Mouse (Mus musculus): ENCODE data around the gene Gm10840. TPM values are rescaled to one million over a fixed set of nuclear protein-coding genes. Genes with fewer than 3 reads are reported as not detected.

The Gm10840 gene
- polyA plus RNA-seq, 1 experiment from 2014 or later: not detected

- Histone ChIP-seq H3K27me3 (ENCODE audit: control insufficient read depth, insufficient read depth, low read length) (no peaks in the 10 kb centered on the region), H3K9me3 (replicated peaks; ENCODE audit: control insufficient read depth, low read length) (no peaks in the 10 kb centered on the region), H3K4me3 (ENCODE audit: low read depth, low read length) (no peak overlapping the region), H3K36me3 (replicated peaks; ENCODE audit: control insufficient read depth, insufficient read depth, low read depth, low read length) (peaks cover 3% of the 10 kb centered on the region; the same call in 1 of the 2 replicates), H3K9ac (replicated peaks; ENCODE audit: low read length) (no peak overlapping the region), H3K4me2 (ENCODE audit: low read depth, low read length) (no peak overlapping the region), H3K27ac (replicated peaks; ENCODE audit: low read depth, low read length) (no peak overlapping the region), H3K4me1 (ENCODE audit: control insufficient read depth, insufficient read depth, low read length) (peaks cover 10% of the 10 kb centered on the region)
- WGBS: 93% methylated on average over 16 of the region's 16 CpGs
- DNase-seq (ENCODE audit: low spot score) (no peak), ATAC-seq (replicated peaks; ENCODE audit: insufficient number of reproducible peaks, low FRiP score, low TSS enrichment, low read depth) (no peak)
These were observed 4.0 kb downstream of the Gm10840 start for GRCm38 (mm10) chr11:106164601-106165180.

GRCm38 (mm10) chr11:106167435-106167834 is 6.8 kb downstream of the Gm10840 start:
- ATAC-seq (replicated peaks; ENCODE audit: insufficient number of reproducible peaks, low FRiP score, low TSS enrichment, low read depth): no peak
- Histone ChIP-seq H3K4me2 (ENCODE audit: low read depth, low read length) (no peak overlapping the region), H3K27ac (replicated peaks; ENCODE audit: low read depth, low read length) (no peak overlapping the region), H3K36me3 (replicated peaks; ENCODE audit: control insufficient read depth, insufficient read depth, low read depth, low read length) (no peaks in the 10 kb centered on the region), H3K4me3 (ENCODE audit: low read depth, low read length) (no peak overlapping the region), H3K9me3 (replicated peaks; ENCODE audit: control insufficient read depth, low read length) (no peaks in the 10 kb centered on the region), H3K27me3 (ENCODE audit: control insufficient read depth, insufficient read depth, low read length) (no peaks in the 10 kb centered on the region), H3K4me1 (ENCODE audit: control insufficient read depth, insufficient read depth, low read length) (no peaks in the 10 kb centered on the region), H3K9ac (replicated peaks; ENCODE audit: low read length) (no peak overlapping the region)
- WGBS: 88% methylated on average over 5 of the region's 5 CpGs
- DNase-seq (ENCODE audit: low spot score): no peak

- no peaks in the 10 kb centered on the region for H3K4me1 ChIP-seq (ENCODE audit: control insufficient read depth, insufficient read depth, low read length)
- peak; percentile 54 for DNase-seq (ENCODE audit: low spot score)
- H3K27me3 ChIP-seq (ENCODE audit: control insufficient read depth, insufficient read depth, low read length): no peaks in the 10 kb centered on the region
- ATAC-seq (replicated peaks; ENCODE audit: insufficient number of reproducible peaks, low FRiP score, low TSS enrichment, low read depth): no peak
- H3K27ac ChIP-seq (replicated peaks; ENCODE audit: low read depth, low read length): no peak overlapping the region
- H3K9ac ChIP-seq (replicated peaks; ENCODE audit: low read length): no peak overlapping the region
- no peaks in the 10 kb centered on the region for H3K36me3 ChIP-seq (replicated peaks; ENCODE audit: control insufficient read depth, insufficient read depth, low read depth, low read length)
- H3K4me2 ChIP-seq (ENCODE audit: low read depth, low read length): no peak overlapping the region
- H3K9me3 ChIP-seq (replicated peaks; ENCODE audit: control insufficient read depth, low read length): no peaks in the 10 kb centered on the region
- no peak overlapping the region for H3K4me3 ChIP-seq (ENCODE audit: low read depth, low read length)
- WGBS: 78% methylated on average over 7 of the region's 7 CpGs
These were observed 10.2 kb downstream of the Gm10840 start for GRCm38 (mm10) chr11:106170807-106171206.

- DNase-seq (ENCODE audit: low spot score) (no peak), ATAC-seq (replicated peaks; ENCODE audit: insufficient number of reproducible peaks, low FRiP score, low TSS enrichment, low read depth) (no peak)
- Histone ChIP-seq H3K9me3 (replicated peaks; ENCODE audit: control insufficient read depth, low read length) (no peaks in the 10 kb centered on the region), H3K36me3 (replicated peaks; ENCODE audit: control insufficient read depth, insufficient read depth, low read depth, low read length) (no peaks in the 10 kb centered on the region), H3K9ac (replicated peaks; ENCODE audit: low read length) (no peak overlapping the region), H3K4me3 (ENCODE audit: low read depth, low read length) (no peak overlapping the region), H3K27ac (replicated peaks; ENCODE audit: low read depth, low read length) (no peak overlapping the region), H3K4me1 (ENCODE audit: control insufficient read depth, insufficient read depth, low read length) (no peaks in the 10 kb centered on the region), H3K4me2 (ENCODE audit: low read depth, low read length) (no peak overlapping the region), H3K27me3 (ENCODE audit: control insufficient read depth, insufficient read depth, low read length) (no peaks in the 10 kb centered on the region)
- 98% methylated on average over 2 of the region's 2 CpGs for WGBS
These were observed 12.6 kb downstream of the Gm10840 start for GRCm38 (mm10) chr11:106173228-106173627.

GRCm38 (mm10) chr11:106174372-106174771 is 13.7 kb downstream of the Gm10840 start:
- Histone ChIP-seq H3K27ac (replicated peaks; ENCODE audit: low read depth, low read length) (no peak overlapping the region), H3K9me3 (replicated peaks; ENCODE audit: control insufficient read depth, low read length) (no peaks in the 10 kb centered on the region), H3K4me3 (ENCODE audit: low read depth, low read length) (no peak overlapping the region), H3K4me1 (ENCODE audit: control insufficient read depth, insufficient read depth, low read length) (no peaks in the 10 kb centered on the region), H3K27me3 (ENCODE audit: control insufficient read depth, insufficient read depth, low read length) (no peaks in the 10 kb centered on the region), H3K36me3 (replicated peaks; ENCODE audit: control insufficient read depth, insufficient read depth, low read depth, low read length) (no peaks in the 10 kb centered on the region), H3K4me2 (ENCODE audit: low read depth, low read length) (no peak overlapping the region), H3K9ac (replicated peaks; ENCODE audit: low read length) (no peak overlapping the region)
- no peak for DNase-seq (ENCODE audit: low spot score)
- no peak for ATAC-seq (replicated peaks; ENCODE audit: insufficient number of reproducible peaks, low FRiP score, low TSS enrichment, low read depth)
- 79% methylated on average over 5 of the region's 5 CpGs for WGBS

GRCm38 (mm10) chr11:106175081-106175480 is 14.4 kb downstream of the Gm10840 start:
- H3K27me3 ChIP-seq (ENCODE audit: control insufficient read depth, insufficient read depth, low read length): no peaks in the 10 kb centered on the region
- H3K9me3 ChIP-seq (replicated peaks; ENCODE audit: control insufficient read depth, low read length): no peaks in the 10 kb centered on the region
- no peak overlapping the region for H3K4me2 ChIP-seq (ENCODE audit: low read depth, low read length)
- H3K4me1 ChIP-seq (ENCODE audit: control insufficient read depth, insufficient read depth, low read length): no peaks in the 10 kb centered on the region
- H3K36me3 ChIP-seq (replicated peaks; ENCODE audit: control insufficient read depth, insufficient read depth, low read depth, low read length): no peaks in the 10 kb centered on the region
- no peak overlapping the region for H3K9ac ChIP-seq (replicated peaks; ENCODE audit: low read length)
- ATAC-seq (replicated peaks; ENCODE audit: insufficient number of reproducible peaks, low FRiP score, low TSS enrichment, low read depth): no peak
- no peak overlapping the region for H3K27ac ChIP-seq (replicated peaks; ENCODE audit: low read depth, low read length)
- 71% methylated on average over 3 of the region's 3 CpGs for WGBS
- no peak for DNase-seq (ENCODE audit: low spot score)
- no peak overlapping the region for H3K4me3 ChIP-seq (ENCODE audit: low read depth, low read length)

- Histone ChIP-seq H3K4me3 (ENCODE audit: low read depth, low read length) (no peak overlapping the region), H3K36me3 (replicated peaks; ENCODE audit: control insufficient read depth, insufficient read depth, low read depth, low read length) (no peaks in the 10 kb centered on the region), H3K27ac (replicated peaks; ENCODE audit: low read depth, low read length) (no peak overlapping the region), H3K27me3 (ENCODE audit: control insufficient read depth, insufficient read depth, low read length) (no peaks in the 10 kb centered on the region), H3K9me3 (replicated peaks; ENCODE audit: control insufficient read depth, low read length) (no peaks in the 10 kb centered on the region), H3K4me1 (ENCODE audit: control insufficient read depth, insufficient read depth, low read length) (no peaks in the 10 kb centered on the region), H3K4me2 (ENCODE audit: low read depth, low read length) (no peak overlapping the region), H3K9ac (replicated peaks; ENCODE audit: low read length) (no peak overlapping the region)
- DNase-seq (ENCODE audit: low spot score) (no peak), ATAC-seq (replicated peaks; ENCODE audit: insufficient number of reproducible peaks, low FRiP score, low TSS enrichment, low read depth) (no peak)
- 86% methylated on average over 5 of the region's 5 CpGs for WGBS
These were observed 15.7 kb downstream of the Gm10840 start for GRCm38 (mm10) chr11:106176372-106176771.

- Histone ChIP-seq H3K27me3 (ENCODE audit: control insufficient read depth, insufficient read depth, low read length) (no peaks in the 10 kb centered on the region), H3K4me1 (ENCODE audit: control insufficient read depth, insufficient read depth, low read length) (no peaks in the 10 kb centered on the region), H3K36me3 (replicated peaks; ENCODE audit: control insufficient read depth, insufficient read depth, low read depth, low read length) (no peaks in the 10 kb centered on the region), H3K9ac (replicated peaks; ENCODE audit: low read length) (no peak overlapping the region), H3K27ac (replicated peaks; ENCODE audit: low read depth, low read length) (no peak overlapping the region), H3K9me3 (replicated peaks; ENCODE audit: control insufficient read depth, low read length) (no peaks in the 10 kb centered on the region), H3K4me2 (ENCODE audit: low read depth, low read length) (no peak overlapping the region), H3K4me3 (ENCODE audit: low read depth, low read length) (no peak overlapping the region)
- no peak for DNase-seq (ENCODE audit: low spot score)
- ATAC-seq (replicated peaks; ENCODE audit: insufficient number of reproducible peaks, low FRiP score, low TSS enrichment, low read depth): no peak
- 67% methylated on average over 5 of the region's 5 CpGs for WGBS
These were observed 17.6 kb downstream of the Gm10840 start for GRCm38 (mm10) chr11:106178036-106178782.
